Mouse (Mus musculus): ENCODE results near the gene Calcoco2. TPM values are rescaled to one million over a fixed set of nuclear protein-coding genes. Genes with fewer than 3 reads are reported as not detected.
A peak's percentile ranks its signal among the peaks of the same experiment; 100 is the strongest.
"Not testable (repeated sequence)": the region's sequence is repeated elsewhere in the genome, so short reads cannot be mapped to it uniquely, and the experiment has no call there.

The Calcoco2 gene
- polyA plus RNA-seq, 1 experiment from 2014 or later: not detected

- peak within 1 kb of the TSS; percentile 47; the same call in 1 of the 2 replicates for H3K4me2 ChIP-seq (ENCODE audit: low read depth, low read length)
- ATAC-seq: no peak
- no peak within 1 kb of the TSS for H3K9ac ChIP-seq (replicated peaks)
- no peak within 1 kb of the TSS for H3K27ac ChIP-seq (ENCODE audit: low read depth)
- 22% methylated on average over 16 of the region's 16 CpGs for WGBS (ENCODE audit: insufficient replicate concordance)
- TF ChIP-seq CTCF (IDR thresholded peaks at IDR 0.05; ENCODE audit: low read depth) (peak; percentile 76), EP300 (IDR thresholded peaks at IDR 0.05; ENCODE audit: low read depth) (no peak)
- H3K9me3 ChIP-seq (ENCODE audit: low read length): no peaks in the 10 kb centered on the region
- no peaks in the 10 kb centered on the region for H3K4me1 ChIP-seq (ENCODE audit: insufficient read depth)
- DNase-seq: peak; percentile 74
- no peaks in the 10 kb centered on the region for H3K36me3 ChIP-seq (replicated peaks; ENCODE audit: insufficient read depth, low read length)
- 0 out of 2 replicates have a peak, but pooled peaks cover 3% of the 10 kb centered on the region for H3K27me3 ChIP-seq (ENCODE audit: insufficient read depth, low read length)
- no peak within 1 kb of the TSS for H3K4me3 ChIP-seq (ENCODE audit: low read depth, low read length)
Observed at GRCm38 (mm10) chr11:96133239-96133865, 21.6 kb upstream of the Calcoco2 start, which contains the start of gene Ttll6. Gene Ttll6 (plus strand): TSS chr11:96133786.

- Histone ChIP-seq H3K4me2 (ENCODE audit: low read depth, low read length) (no peak overlapping the region), H3K27ac (ENCODE audit: low read depth) (no peak overlapping the region), H3K36me3 (replicated peaks; ENCODE audit: insufficient read depth, low read length) (no peaks in the 10 kb centered on the region), H3K4me3 (ENCODE audit: low read depth, low read length) (no peak overlapping the region), H3K27me3 (ENCODE audit: insufficient read depth, low read length) (peaks cover 10% of the 10 kb centered on the region), H3K9ac (replicated peaks) (no peak overlapping the region), H3K4me1 (ENCODE audit: insufficient read depth) (no peaks in the 10 kb centered on the region), H3K9me3 (ENCODE audit: low read length) (no peaks in the 10 kb centered on the region)
- DNase-seq (no peak), ATAC-seq (no peak)
- 54% methylated on average over 10 of the region's 10 CpGs for WGBS (ENCODE audit: insufficient replicate concordance)
- TF ChIP-seq CTCF (IDR thresholded peaks at IDR 0.05; ENCODE audit: low read depth) (no peak), EP300 (IDR thresholded peaks at IDR 0.05; ENCODE audit: low read depth) (no peak)
Observed at GRCm38 (mm10) chr11:96130606-96131005, 18.8 kb upstream of the Calcoco2 start.

GRCm38 (mm10) chr11:96124052-96124914 is 12.5 kb upstream of the Calcoco2 start:
- 4% methylated on average over 45 of the region's 45 CpGs for WGBS (ENCODE audit: insufficient replicate concordance)
- no peak for ATAC-seq

DNA sequence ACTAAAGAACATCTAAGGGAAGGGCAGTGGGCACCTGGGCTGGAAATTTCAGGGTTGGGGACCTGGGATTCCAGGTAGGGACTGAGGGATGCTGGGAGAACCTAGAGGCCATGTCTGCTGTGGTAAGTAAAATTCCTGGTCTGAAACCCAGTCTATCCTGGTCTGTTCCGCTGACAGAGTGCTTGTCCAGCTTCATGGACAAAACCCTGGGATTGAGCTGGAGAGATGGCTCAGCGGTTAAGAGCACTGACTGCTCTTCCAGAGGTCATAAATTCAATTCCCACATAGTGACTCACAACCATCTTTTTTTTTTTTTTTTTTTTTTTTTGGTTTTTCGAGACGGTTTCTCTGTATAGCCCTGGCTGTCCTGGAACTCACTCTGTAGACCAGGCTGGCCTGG is 11.0 kb upstream of the Calcoco2 start:
- H3K4me3 ChIP-seq (ENCODE audit: low read depth, low read length); H3K9ac ChIP-seq (replicated peaks); DNase-seq; H3K9me3 ChIP-seq (ENCODE audit: low read length); H3K36me3 ChIP-seq (replicated peaks; ENCODE audit: insufficient read depth, low read length); H3K4me1 ChIP-seq (ENCODE audit: insufficient read depth); H3K4me2 ChIP-seq (ENCODE audit: low read depth, low read length); ATAC-seq; H3K27ac ChIP-seq (ENCODE audit: low read depth): not testable (repeated sequence)
- peaks cover 38% of the 10 kb centered on the region for H3K27me3 ChIP-seq (ENCODE audit: insufficient read depth, low read length)
- WGBS (ENCODE audit: insufficient replicate concordance): 73% methylated on average over 3 of the region's 4 CpGs

More at GRCm38 (mm10) chr11:96124052-96124914, 12.5 kb upstream of the Calcoco2 start:
- TF ChIP-seq EP300 (IDR thresholded peaks at IDR 0.05; ENCODE audit: low read depth): no peak
- no peak for TF ChIP-seq CTCF (IDR thresholded peaks at IDR 0.05; ENCODE audit: low read depth)
- Histone ChIP-seq H3K4me3 (ENCODE audit: low read depth, low read length) (peak overlapping the region; percentile 26), H3K27ac (ENCODE audit: low read depth) (no peak overlapping the region), H3K9ac (replicated peaks) (no peak overlapping the region), H3K27me3 (ENCODE audit: insufficient read depth, low read length) (peaks cover 38% of the 10 kb centered on the region), H3K9me3 (ENCODE audit: low read length) (no peaks in the 10 kb centered on the region), H3K4me1 (ENCODE audit: insufficient read depth) (peaks cover 5% of the 10 kb centered on the region; the same call in 1 of the 2 replicates), H3K36me3 (replicated peaks; ENCODE audit: insufficient read depth, low read length) (no peaks in the 10 kb centered on the region), H3K4me2 (ENCODE audit: low read depth, low read length) (peak overlapping the region; percentile 59)
- DNase-seq: peak; percentile 28

GRCm38 (mm10) chr11:96119401-96119800 is 7.6 kb upstream of the Calcoco2 start:
- H3K4me3 ChIP-seq (ENCODE audit: low read depth, low read length): no peak overlapping the region
- H3K9ac ChIP-seq (replicated peaks): no peak overlapping the region
- H3K9me3 ChIP-seq (ENCODE audit: low read length): no peaks in the 10 kb centered on the region
- H3K4me2 ChIP-seq (ENCODE audit: low read depth, low read length): no peak overlapping the region
- H3K4me1 ChIP-seq (ENCODE audit: insufficient read depth): peaks cover 3% of the 10 kb centered on the region; the same call in 1 of the 2 replicates
- TF ChIP-seq EP300 (IDR thresholded peaks at IDR 0.05; ENCODE audit: low read depth) (no peak), CTCF (IDR thresholded peaks at IDR 0.05; ENCODE audit: low read depth) (no peak)
- no peaks in the 10 kb centered on the region for H3K36me3 ChIP-seq (replicated peaks; ENCODE audit: insufficient read depth, low read length)
- no peak for DNase-seq
- no peak overlapping the region for H3K27ac ChIP-seq (ENCODE audit: low read depth)
- no peak for ATAC-seq
- 59% methylated on average over 3 of the region's 3 CpGs for WGBS (ENCODE audit: insufficient replicate concordance)
- peaks cover 21% of the 10 kb centered on the region for H3K27me3 ChIP-seq (ENCODE audit: insufficient read depth, low read length)

DNA sequence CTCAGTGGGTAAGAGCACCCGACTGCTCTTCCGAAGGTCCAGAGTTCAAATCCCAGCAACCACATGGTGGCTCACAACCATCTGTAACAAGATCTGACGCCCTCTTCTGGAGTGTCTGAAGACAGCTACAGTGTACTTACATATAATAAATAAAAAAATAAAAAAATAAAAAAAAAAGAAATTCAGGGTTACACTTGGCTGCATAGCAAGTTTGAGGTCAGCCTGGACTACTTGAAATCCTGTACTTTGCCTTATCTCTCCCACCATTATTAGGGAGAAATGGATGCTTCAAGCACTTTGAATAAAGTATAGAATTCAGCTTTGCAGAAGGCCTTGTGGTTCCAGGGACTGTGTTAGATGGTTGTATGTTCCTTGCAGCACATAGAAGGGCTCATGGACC is 5.2 kb upstream of the Calcoco2 start:
- WGBS (ENCODE audit: insufficient replicate concordance): 52% methylated on average over 3 of the region's 3 CpGs
- H3K4me2 ChIP-seq (ENCODE audit: low read depth, low read length); H3K9me3 ChIP-seq (ENCODE audit: low read length); H3K27me3 ChIP-seq (ENCODE audit: insufficient read depth, low read length); DNase-seq; H3K4me3 ChIP-seq (ENCODE audit: low read depth, low read length); H3K9ac ChIP-seq (replicated peaks); H3K36me3 ChIP-seq (replicated peaks; ENCODE audit: insufficient read depth, low read length); ATAC-seq; H3K27ac ChIP-seq (ENCODE audit: low read depth); H3K4me1 ChIP-seq (ENCODE audit: insufficient read depth): not testable (repeated sequence)

Measured in liver, postnatal 0 days (tissue).